Mouse (Mus musculus) testis, adult 10 weeks (tissue): ENCODE results near the gene Shh. TPM values are rescaled to one million over a fixed set of nuclear protein-coding genes. Genes with fewer than 3 reads are reported as not detected.

ENCODE experiments used
- polyA plus RNA-seq: library from polyadenylated mRNA; stranded (reverse); fragments of 350-450 nt; fragmentation: Illumina TruSeq; extraction: RNeasy Lipid Tissue Mini Kit (QIAGEN cat#74804); gene quantifications from one replicate; pipeline ENCODE4 v1.2.3, GENCODE M21; 2014; ENCODE audit warnings: low read depth, low replicate concordance

Shh gene
- polyA plus RNA-seq: 0.08 TPM

GRCm38 (mm10) chr5:28466760-28467306, at the start of gene Shh:
Gene Shh (minus strand): TSS chr5:28467256.

Other genes with a start within 250 kb of the Shh start
- gene Cnpy1, start 221.4 kb downstream of the Shh start, polyA plus RNA-seq: not detected
- gene Rbm33, start 150.1 kb downstream of the Shh start, polyA plus RNA-seq: 43.6 TPM